Mouse (Mus musculus): ENCODE data around the gene Gpm6b. TPM values are rescaled to one million over a fixed set of nuclear protein-coding genes. Genes with fewer than 3 reads are reported as not detected.

Gpm6b gene
- total RNA-seq, 1 experiment from 2014 or later: 10.4 TPM

DNA sequence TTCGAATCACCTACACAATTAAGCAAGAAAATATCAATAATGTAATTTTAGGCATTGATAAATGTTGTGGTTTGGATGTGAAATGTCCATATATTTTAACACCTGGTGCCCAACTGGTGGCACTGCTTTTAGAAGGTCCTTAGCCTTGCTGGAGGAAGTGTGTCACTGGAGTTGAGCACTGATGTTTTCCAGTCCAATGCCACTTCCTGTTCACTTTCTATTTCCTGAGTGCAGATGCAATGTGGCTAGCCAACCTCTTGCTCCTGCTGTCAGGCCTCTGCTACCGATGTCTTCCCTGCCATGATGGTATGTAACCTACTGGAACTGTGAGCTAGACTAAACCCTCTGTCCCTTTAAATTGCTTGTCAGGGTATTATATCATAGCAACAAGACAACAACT, 65.6 kb downstream of the Gpm6b start:
- DNase-seq: no peak

DNA sequence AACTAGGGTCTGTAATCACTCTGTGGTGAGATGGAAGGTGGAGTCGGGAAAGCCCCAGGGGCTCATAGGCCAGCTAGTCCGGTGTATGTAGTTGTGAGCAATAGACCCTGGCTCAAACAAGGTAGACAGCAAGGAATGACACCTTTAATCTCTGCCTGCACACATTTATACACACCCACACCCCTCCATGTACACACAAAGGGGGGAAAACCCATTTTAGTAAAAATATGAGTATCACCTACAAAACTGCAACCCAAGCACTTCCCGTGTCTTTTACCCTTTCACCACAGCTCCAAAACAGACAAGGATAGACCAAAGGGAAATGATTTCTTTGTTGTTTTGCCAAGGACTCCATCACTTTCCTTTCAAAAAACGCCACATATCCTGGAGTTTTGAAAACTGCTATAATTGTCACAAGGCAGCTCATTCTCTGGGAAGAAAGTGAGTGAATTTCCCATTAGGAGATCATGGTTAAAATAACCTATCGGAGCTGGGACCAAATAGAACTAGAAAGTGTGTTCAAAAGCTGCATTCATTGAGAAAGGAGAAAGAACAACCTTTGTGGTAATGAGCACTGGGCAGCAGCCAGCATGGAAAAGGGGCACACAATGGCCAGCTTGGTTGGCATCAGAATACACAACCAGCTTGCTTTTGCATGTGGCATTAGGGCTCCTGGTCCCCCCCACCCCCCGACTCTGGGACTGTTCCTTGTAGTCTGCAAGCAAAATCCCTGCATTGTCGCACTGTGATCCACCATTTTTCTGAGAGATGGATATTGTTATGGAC, 68.9 kb downstream of the Gpm6b start:
- DNase-seq: no peak

DNA sequence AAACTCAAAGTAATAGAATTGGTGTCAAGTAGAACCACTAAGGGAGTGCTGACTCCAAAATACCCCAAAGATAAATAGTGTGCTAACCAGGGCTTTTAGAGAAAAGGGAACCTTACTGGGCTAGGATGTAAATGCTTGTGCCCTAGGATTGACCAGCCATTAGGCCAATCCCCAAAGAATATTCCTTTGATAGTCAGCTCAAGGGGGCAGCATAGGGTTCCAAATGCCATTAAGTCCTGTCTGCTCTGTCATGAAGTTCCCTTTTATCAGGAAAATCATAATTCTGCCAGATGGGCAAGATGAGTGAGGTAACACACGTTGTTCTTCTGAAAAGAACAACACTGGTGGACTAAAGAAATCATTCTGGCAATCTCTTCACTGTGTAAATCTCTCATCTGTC, 70.1 kb downstream of the Gpm6b start:
- DNase-seq: no peak

DNA sequence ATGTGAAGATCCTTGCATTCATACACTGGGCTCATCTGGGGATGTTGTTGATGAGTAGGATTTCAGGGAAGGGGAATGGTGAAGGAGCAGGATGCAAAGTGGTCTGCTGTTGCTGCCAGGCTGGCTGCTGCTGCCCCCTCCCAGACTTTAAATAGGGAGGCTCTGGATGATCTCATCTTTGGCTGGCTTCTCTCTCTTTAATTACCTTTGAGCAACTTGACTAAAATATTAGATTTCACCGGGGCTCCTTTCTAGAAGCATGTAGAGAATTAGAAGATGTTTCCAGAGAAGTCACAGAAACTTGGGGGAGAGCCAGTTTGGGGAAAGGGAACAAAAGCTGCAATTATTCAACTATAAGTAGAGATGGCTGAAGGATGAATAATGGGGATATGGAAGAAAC, 76.5 kb downstream of the Gpm6b start:
- DNase-seq: no peak

DNA sequence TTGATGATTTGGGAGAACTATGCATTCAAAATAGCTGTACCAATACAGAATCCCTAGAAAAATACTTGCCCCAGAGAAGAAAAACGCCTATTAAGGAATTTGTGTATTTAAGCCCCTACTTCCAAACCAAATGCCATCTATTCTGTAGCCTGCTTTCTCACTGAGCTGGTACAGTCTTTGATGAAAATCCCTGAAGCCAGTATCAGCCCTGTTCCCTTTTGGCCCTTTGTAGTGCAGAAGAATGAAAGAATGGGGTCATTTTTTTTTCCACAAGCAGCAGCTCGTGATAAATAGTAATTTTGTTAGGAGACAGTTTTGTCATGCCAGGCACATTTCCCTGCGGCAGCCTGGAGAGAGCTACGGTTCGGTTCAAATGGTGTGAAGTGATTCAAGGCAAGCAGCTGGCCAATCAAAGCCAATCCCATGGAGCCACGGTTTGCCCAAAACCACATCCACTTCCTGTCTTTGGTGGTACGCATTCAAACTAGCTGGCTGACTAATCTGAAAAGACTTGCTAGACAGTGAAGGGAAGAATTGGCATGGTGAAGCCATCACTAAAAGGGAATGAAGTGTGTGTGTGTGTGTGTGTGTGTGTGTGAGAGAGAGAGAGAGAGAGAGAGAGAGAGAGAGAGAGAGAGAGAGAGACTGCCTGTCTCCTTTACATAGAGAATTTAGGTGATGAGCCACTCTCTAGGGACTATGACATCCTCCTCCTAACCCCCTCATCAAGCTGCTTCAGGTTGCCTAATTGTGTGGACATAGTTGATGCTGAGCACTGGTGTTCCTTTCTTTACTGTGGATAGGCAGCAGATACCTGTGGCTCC, 78.1 kb downstream of the Gpm6b start:
- no peak for DNase-seq

DNA sequence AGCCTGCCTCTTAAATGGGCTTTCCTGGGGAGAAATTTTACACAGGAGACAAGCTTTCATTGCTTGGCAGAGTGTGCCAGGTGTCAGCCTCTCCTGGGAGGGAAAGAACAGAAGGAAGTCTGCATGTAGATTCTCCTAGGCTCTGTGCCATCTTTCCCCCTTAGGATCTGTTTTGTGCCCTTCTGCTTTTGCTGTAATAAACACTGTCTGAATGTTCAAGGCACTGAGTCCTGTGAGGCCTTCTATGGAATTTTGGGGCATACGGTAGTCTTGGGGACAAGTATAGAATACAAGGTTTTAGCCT, 78.6 kb downstream of the Gpm6b start:
- no peak for DNase-seq

DNA sequence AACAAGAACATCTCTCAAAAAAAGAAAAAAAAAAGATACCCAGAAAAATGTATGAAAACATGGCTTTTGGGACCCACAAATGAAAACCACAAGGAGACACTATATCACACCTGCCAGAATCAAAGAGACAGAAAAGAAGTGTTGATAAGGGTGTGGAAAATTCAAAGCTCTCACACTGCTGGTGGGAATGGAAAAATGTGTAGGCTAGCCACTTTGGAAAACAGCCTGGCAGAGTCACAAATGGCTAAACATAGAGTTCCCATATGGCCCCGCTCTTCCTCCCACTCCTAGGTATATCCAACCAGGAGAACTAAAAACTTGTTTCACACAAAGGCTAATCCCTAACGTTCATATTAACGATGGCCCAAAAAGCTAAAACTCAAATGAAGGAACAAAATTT, 84.5 kb downstream of the Gpm6b start:
- no peak for DNase-seq

DNA sequence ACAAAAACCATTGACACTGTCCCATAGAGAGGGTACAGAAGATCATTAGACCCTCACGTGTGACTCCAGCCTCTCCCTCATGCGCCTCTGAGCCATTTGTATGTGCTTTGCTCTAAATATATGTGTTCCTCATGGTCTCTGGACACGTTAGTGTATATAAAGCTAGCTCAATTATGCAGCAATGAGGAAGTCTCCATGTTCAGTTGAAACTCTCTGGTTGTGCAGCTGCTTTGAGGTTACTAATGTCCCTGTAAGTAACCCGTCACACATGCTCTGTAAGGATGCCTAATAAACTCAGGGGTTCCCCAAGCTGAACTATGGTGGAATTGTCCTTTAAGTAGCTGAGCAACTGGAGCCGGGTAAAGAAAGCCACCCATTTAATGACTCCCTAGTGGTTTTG, 88.9 kb downstream of the Gpm6b start:
- DNase-seq: no peak

DNA sequence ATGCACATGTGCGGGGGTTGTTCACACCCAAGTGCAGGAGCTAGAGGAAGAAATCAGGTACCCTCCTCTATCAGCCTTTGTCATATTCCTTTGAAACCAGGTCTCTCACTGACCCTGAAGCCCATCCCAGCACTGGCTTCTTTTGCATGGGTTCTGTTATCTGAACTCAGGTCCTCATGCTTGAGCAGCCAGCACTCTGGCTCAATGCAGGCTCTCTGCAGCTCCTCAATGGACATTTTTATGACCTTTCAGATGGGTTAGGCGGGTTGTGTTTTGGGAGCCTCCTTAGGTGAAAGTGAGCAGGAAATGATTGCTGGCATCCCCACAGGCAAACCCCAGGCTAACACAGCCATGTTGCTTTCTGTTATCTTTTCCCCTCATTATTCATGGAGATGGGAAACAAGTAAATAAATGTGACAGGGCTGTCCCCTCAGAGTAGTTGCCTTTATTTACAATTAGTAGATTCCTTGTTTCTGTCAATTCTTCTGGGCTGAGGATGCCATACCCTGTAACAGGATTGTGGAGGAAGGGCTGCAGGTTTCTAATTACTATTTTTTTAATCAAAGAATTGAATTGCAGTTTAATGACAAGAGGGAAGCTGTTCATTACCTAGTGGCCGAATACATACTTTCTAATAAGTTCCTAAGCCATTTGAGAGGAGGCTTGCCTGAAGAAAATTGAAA, 89.6 kb downstream of the Gpm6b start:
- no peak for DNase-seq

DNA sequence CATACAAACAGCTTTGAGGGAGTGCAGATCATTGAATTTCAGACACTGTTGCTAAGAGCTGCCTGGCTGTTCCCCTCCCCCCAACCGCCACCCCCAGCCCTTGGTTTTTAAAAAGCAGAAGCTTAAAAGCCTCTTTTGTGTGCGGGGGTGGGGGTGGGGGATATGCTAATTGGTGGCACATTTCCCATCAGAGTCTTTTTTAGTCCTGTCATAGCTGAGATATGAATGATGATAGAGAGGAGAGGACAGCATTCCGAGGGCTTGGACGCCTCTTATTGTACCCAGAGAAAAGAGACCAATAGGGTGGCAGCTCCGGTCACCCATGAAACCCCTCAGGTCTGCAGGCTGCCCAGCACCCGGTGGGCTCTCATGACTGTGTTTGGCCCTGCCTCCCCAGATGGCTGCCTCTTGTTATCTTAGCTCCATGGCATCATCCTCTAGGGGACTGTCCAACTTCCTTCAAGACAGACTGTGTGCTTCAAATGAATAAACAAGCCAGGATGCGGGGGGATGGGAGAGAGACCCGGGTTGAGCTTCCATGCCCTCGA, 90.3 kb downstream of the Gpm6b start:
- DNase-seq: no peak

DNA sequence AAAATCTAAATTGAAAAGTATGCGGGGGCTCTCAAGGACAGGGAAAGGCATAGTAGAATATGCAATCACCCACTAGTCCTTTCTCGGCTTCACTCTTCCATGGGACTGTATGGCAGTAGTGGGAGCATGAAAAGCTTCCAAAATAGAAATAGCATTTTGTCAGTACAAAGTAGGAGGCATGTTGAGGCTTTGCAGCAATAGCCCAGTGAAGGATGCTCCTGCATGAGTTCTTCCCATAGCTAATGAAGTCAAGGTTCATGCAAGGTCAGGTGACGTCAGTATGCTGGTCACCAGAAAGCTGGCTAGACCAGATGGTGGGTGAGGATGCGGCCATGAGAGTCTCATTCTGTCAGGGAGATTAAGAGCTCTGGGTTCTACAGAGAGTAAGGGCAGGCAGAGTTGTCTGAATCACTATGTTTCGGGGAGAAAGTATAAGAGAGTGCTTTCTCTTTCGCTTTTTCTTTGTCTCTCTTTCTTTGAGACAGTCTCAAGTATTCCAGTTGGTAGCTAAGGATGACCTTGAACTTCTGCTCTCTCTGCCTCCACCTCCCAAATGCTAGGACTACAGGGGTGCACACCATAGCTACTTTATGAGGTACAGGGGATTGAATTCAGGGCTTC, 95.9 kb downstream of the Gpm6b start:
- DNase-seq: peak; percentile 52

DNA sequence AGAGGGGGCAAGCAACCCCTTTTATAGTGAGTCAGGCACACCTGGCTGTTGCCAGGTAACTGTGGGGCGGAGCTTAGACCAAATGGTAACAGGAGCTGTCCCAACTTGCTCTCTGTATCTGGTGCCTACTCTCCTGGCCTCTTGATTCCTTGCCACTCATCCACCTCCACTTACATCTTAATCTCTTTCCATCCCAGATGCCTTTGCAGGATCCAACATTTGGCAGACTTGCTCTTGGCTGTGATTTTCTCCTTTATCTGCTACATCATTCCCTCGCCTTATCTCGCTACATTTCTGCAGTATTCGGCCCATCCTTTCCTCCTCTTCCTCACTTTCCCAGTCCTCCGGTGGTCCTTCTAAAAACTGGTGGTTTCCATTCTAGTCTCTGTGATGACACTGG, 99.6 kb downstream of the Gpm6b start:
- DNase-seq: no peak

DNA sequence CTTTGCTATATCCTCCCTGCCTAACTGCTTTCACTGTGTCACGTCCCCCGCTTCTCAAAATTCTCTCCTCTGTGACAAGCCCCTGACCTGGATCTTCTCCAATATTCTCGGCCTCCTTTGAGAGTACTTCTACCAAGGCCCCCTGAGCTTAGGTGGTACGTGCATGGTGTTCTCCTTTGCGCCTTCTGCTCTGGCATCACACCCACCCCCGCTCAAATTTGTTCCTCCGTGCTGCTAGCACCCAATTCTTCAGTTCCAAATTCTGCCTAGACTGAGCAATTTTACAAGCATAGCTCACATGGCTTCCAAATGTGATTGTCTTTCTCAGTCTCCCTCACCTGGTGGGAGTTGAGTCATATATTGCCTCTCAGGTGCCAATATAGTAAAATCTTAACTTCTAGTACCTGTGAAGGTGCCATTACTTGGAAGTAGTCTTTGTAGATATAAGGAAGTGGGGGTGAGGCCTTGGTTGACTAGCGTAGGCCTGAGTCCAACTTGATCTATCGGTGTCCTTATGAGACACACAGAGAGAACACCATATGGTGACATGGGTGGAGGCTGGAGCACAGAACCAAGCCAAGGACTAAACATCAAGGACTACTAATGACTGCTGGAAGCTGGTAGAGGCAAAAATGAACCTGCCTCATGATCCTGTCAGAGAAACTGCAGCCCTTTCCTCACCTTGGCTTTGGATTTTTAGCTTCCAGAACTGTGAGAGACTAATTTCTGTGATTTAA, 100.2 kb downstream of the Gpm6b start:
- DNase-seq: no peak

DNA sequence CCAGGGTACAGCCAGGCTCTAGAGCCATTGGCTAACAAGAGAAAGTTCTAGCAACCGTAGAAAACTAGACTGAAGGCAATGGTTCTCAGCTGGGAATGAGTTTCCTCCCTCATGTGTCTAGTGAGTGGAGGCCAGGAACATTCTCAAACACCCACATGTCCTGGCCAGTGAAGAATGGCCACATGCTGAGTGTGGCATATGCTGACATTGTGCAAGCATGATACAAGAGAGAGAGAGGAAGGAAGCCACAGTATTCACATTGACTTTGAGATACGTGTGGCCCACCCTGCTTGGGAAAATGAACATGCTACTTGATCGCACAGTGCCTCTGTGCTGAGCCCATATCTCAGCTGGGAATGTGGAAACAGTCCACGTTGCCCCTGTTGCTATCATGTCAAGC, 101.2 kb downstream of the Gpm6b start:
- no peak for DNase-seq

DNA sequence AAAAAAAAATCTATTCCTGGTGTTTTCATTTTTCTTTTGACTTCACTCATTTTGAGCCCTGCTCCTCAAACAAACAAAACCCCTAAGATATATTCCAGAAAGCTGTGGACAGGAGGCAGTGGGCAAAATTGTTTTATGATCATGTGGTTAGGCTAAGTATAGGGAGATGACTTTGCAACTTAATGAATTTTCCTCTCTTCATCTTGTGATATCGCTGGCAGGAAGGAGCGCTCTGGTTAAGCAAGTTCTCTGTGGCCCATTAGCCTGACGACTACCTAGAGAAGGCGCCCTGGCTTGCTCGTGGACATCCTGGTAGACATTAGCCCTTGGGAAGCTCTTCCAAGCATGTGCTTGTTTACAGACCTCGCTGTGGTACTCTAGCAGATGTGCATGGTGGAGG, 103.1 kb downstream of the Gpm6b start:
- DNase-seq: no peak

DNA sequence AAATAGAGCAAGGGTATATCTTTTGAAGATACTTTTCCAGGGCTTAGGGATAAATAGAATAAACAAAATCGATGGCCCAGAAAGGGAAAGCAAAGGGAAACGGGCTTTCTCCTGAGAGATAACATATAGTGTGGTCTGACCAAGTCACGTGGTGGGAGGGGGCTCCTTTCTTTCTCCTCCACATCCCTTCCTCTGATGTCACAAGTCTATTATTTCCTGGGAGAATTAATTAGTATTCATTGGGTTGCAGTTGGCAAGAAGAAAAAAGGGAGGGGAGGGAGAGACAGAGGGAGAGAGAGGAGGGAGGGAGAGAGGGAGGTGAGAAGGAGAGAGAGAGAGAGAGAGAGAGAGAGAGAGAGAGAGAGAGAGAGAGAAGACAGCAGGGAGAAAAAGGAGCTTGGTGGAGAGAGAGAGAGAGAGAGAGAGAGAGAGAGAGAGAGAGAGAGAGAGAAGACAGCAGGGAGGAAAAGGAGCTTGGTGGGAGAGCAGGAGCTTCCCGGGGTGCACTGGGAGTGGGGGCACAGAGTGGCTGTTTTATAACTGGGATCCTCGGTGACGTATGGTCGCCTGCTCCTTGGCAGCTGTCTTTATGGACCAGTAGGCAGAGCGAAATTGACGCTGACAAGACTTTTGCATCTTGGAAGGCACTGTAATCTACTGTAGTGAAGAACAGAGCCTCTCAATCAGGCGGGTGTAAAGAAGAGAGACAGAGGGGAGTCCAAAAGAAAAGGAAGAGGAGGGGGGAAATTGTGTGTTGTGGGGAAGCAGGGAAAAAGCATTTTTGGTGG, 105.7 kb downstream of the Gpm6b start:
- no peak for DNase-seq

DNA sequence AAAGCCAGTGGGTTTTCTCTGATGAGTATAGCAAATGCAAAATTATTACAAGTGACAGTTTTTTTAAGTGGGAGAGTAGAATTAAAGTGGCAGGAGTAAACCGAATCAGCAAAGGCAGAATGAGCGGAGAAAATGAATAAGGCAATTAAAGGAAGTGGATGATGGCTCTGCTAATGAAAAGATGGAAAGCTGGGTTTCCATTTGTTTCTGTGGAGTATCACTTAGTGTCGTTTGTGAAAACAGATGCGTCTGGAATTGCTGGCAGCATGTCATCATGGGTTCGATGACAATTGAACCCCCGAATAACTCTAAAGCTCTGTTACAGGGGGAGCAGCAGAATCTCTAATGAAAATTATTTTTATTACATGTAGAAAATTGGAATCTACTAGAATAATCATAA, 109.4 kb downstream of the Gpm6b start:
- DNase-seq: no peak

DNA sequence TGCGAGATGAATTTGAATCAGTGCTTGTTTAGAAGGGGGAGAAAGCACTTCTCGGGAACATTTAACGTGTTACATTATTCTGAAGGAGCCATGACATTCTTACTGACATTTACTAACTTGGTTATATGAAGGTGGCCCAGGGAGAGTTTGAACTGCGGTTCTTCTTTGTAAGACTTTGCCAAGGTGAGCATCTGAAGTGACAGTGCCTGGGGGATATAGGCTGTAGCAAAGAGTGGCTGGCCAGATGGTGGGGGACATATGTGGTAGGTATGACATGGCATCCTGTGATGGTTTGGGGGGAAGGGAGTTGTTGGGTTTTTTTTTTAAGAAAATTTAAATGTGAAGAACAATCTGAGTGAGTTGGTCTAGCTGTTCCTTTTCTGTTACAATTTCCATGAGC, 109.9 kb downstream of the Gpm6b start:
- no peak for DNase-seq

DNA sequence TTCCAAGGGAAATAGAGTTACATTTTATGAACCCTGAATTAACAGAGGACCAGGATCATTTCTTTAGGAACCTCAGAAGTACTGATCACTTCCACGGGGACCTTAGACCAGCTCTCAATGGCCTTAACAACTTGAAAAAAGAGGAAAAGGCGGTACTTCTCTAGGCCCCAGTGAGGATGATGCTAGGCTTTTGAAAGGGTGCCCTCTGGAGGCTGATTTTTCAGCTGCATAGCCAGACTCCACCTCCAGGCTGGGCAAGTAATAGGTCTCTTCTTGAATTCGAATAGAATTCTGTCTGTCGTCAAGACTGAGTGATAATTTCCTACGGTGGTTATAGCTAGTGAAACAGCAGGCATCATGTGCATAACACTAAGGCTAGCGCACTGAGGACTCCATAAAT, 113.1 kb downstream of the Gpm6b start:
- peak; percentile 65 for DNase-seq

DNA sequence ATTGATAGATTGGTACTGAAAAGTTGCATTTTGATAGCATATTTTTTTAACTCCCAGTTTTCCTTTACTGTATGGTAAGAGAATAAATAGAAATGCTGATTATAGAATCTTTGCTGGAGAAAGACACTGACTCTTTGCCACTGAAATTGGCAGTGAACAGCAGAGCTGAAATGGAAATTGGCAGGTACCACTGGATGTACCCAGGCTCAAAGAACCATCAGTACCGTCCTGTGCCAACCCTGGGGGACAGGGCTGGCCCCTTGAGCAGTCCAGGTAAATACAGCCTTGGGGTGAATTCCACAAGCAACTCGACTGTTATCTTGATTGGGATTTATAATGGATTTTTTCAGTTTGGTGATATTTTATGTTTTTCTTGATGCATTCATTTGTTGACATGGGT, 114.7 kb downstream of the Gpm6b start:
- no peak for DNase-seq

DNA sequence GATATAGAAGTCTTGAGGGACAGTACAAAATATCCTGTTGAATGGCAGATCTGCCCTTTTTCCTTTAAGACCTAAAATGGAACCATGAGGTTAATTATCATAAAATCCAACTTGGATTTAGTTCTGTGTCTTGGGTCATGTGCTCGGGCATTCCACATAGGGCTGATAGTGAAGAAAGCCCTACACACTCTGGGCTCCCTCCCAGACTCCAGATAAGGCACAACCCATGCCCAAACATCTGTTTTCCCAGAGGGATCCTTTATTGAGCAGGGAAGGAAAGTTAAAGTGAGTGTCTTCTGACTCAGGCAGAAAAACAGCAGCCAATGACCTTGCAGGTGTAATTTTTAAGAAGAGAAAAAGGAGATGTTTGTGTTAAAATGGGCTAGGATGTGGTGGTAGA, 116.2 kb downstream of the Gpm6b start:
- no peak for DNase-seq

Data from adrenal gland, postnatal 14 days (tissue).